Mouse (Mus musculus) liver, embryonic 14.5 days (tissue): ENCODE results near the gene Med1. TPM values are rescaled to one million over a fixed set of nuclear protein-coding genes. Genes with fewer than 3 reads are reported as not detected.
"Not testable (repeated sequence)": the region's sequence is repeated elsewhere in the genome, so short reads cannot be mapped to it uniquely, and the experiment has no call there.

ENCODE experiments used
- ATAC-seq: fragments of 200-750 bp; cut with Nextera tagmentation; 2 replicates; pipeline ENCODE4 v1.8.0; 2017; ENCODE audit warnings: moderate number of reproducible peaks, mild to moderate bottlenecking, moderate library complexity; ENCODE audit not compliant: insufficient read depth
- DNase-seq, 3 experiments: peaks; one replicate each; pipeline ENCODE4 v3.0.0-alpha.2; 2012 to 2013; ENCODE audit warnings: low read depth in 3 of 3, low spot score in 3 of 3
- H3K27ac ChIP-seq: fragments of 300-500 bp; sonication (generic); 2 replicates; pipeline ENCODE4 v1.5.1; 2014; ENCODE audit warnings: moderate library complexity, mild to moderate bottlenecking, control low read depth, inconsistent platforms
- H3K27me3 ChIP-seq: fragments of 300-500 bp; sonication (generic); 2 replicates; pipeline ENCODE4 v1.6.1; 2014; ENCODE audit warnings: mild to moderate bottlenecking, low read length, moderate library complexity; ENCODE audit not compliant: control insufficient read depth, insufficient read depth
- H3K36me3 ChIP-seq: fragments of 300-500 bp; sonication (generic); replicated peaks from 2 replicates; pipeline ENCODE4 v1.6.1; 2014; ENCODE audit warnings: low read depth; ENCODE audit not compliant: control insufficient read depth, insufficient read depth
- H3K4me1 ChIP-seq, 2 experiments: fragments of 200-500 bp in 1 of 2; fragments of 300-500 bp in 1 of 2; sonication (generic) in 1 of 2; replicated peaks; 2 replicates each; pipeline ENCODE4 v1.6.1; 2012 to 2014; ENCODE audit warnings: antibody characterized with exemption in 1 of 2, inconsistent platforms in 1 of 2, low read length in 1 of 2; ENCODE audit not compliant: control insufficient read depth in 2 of 2, insufficient read depth in 2 of 2
- H3K4me2 ChIP-seq: fragments of 300-500 bp; sonication (generic); 2 replicates; pipeline ENCODE4 v1.6.1; 2014; ENCODE audit warnings: low read depth, mild to moderate bottlenecking, control low read depth, moderate library complexity
- H3K4me3 ChIP-seq, 2 experiments: fragments of 200-500 bp in 1 of 2; fragments of 300-500 bp in 1 of 2; sonication (generic) in 1 of 2; 2 replicates each; pipeline ENCODE4 v1.5.1; 2012 to 2014; ENCODE audit warnings: low read depth in 2 of 2, low read length in 2 of 2, mild to moderate bottlenecking in 2 of 2, control low read depth in 1 of 2, inconsistent platforms in 1 of 2, moderate library complexity in 1 of 2; ENCODE audit not compliant: insufficient read depth in 1 of 2
- H3K9ac ChIP-seq: fragments of 300-500 bp; sonication (generic); replicated peaks from 2 replicates; pipeline ENCODE4 v1.6.1; 2014; ENCODE audit warnings: mild to moderate bottlenecking, control low read depth, moderate library complexity
- H3K9me3 ChIP-seq: fragments of 300-500 bp; sonication (generic); 2 replicates; pipeline ENCODE4 v1.6.1; 2016; ENCODE audit warnings: low read length, mixed read lengths; ENCODE audit not compliant: control insufficient read depth
- CTCF ChIP-seq: IDR thresholded peaks from 2 replicates; pipeline ENCODE4 v1.5.1; 2016; ENCODE audit warnings: antibody characterized with exemption, low read depth, control low read depth
- EP300 ChIP-seq: IDR thresholded peaks from 2 replicates; pipeline ENCODE4 v1.6.1; 2016; ENCODE audit warnings: antibody characterized with exemption, low read depth
- WGBS: fragments of 180-500 bp; shearing (Covaris S2); extraction: QIAGEN DNeasy Blood & Tissue Kit; methylation state at CpG from one replicate; pipeline ENCODE4 v1.1.7; 2014; ENCODE audit not compliant: insufficient replicate concordance; 5-methylcytosine and 5-hydroxymethylcytosine counted together
- polyA plus RNA-seq, 2 experiments: library from polyadenylated mRNA; depleted of rRNA in 1 of 2; stranded (reverse) in 1 of 2; unstranded in 1 of 2; fragments of >200 nt; fragmentation: Nextera tagmentation in 1 of 2; extraction: Ambion mirVana in 1 of 2; gene quantifications; 2 replicates each; pipeline versions ENCODE4 v1.2.1 to v1.2.3; 2012 to 2014

Gene Med1
- polyA plus RNA-seq, 2 experiments, result 8.7 to 19.7 TPM

- under 1% methylated on average over 59 of the region's 63 CpGs for WGBS
- peak; percentile 96 to 97 (median 97) for DNase-seq
- TF ChIP-seq EP300, result peak; percentile 98
- TF ChIP-seq CTCF, result no peak
- Histone ChIP-seq H3K36me3 (peaks cover under 1% of the 10 kb centered on the region; the same call in 1 of the 2 replicates), H3K4me3 (peak within 1 kb of the TSS; percentile 79 to 88), H3K9ac (peak within 1 kb of the TSS; percentile 97), H3K27ac (peak within 1 kb of the TSS; percentile 90), H3K27me3 (no peaks in the 10 kb centered on the region), H3K9me3 (no peaks in the 10 kb centered on the region), H3K4me1 (peaks cover 3 to 7% of the 10 kb centered on the region in 2 experiments), H3K4me2 (peak within 1 kb of the TSS; percentile 71)
- peak; percentile 88 for ATAC-seq
Measured at GRCm38 (mm10) chr11:98202641-98203350, 9.7 kb upstream of the Med1 start, which contains the start of gene Cdk12. Cdk12 (plus strand) TSS chr11:98203059.

GRCm38 (mm10) chr11:98201791-98202640, 8.9 kb upstream of the Med1 start:
- H3K27me3 ChIP-seq, result no peaks in the 10 kb centered on the region
- H3K4me3 ChIP-seq, result peak overlapping the region; percentile 79 to 88
- no peak for DNase-seq
- WGBS, result 1% methylated on average over 27 of the region's 27 CpGs
- peak overlapping the region; percentile 90 for H3K27ac ChIP-seq
- peak overlapping the region; percentile 71 for H3K4me2 ChIP-seq
- TF ChIP-seq CTCF (no peak), EP300 (no peak)
- H3K36me3 ChIP-seq, result no peaks in the 10 kb centered on the region
- no peaks in the 10 kb centered on the region for H3K9me3 ChIP-seq
- H3K9ac ChIP-seq, result peak overlapping the region; percentile 97
- peaks cover 3 to 7% of the 10 kb centered on the region in 2 experiments for H3K4me1 ChIP-seq
- ATAC-seq, result peak; percentile 20; the same call in 1 of the 2 replicates

- Histone ChIP-seq H3K27ac (no peak overlapping the region), H3K4me2 (no peak overlapping the region), H3K9ac (no peak overlapping the region), H3K4me1 (peaks cover 9 to 12% of the 10 kb centered on the region in 2 experiments), H3K9me3 (no peaks in the 10 kb centered on the region), H3K27me3 (no peaks in the 10 kb centered on the region), H3K36me3 (peaks cover 13% of the 10 kb centered on the region), H3K4me3 (no peak overlapping the region)
- DNase-seq (no peak), ATAC-seq (no peak)
- WGBS, result 78% methylated on average over 5 of the region's 5 CpGs
- TF ChIP-seq EP300, result no peak
- no peak for TF ChIP-seq CTCF
Measured at GRCm38 (mm10) chr11:98190820-98191219, 2.3 kb downstream of the Med1 start.

GRCm38 (mm10) chr11:98187640-98188395, 5.3 kb downstream of the Med1 start:
- H3K27me3 ChIP-seq, result no peaks in the 10 kb centered on the region
- no peak for DNase-seq
- H3K27ac ChIP-seq, result no peak overlapping the region
- no peaks in the 10 kb centered on the region for H3K9me3 ChIP-seq
- no peak overlapping the region for H3K4me3 ChIP-seq
- H3K4me2 ChIP-seq, result no peak overlapping the region
- ATAC-seq, result no peak
- peaks cover 5 to 6% of the 10 kb centered on the region in 2 experiments; a peak in 3 of 4 replicates for H3K4me1 ChIP-seq
- 84% methylated on average over 9 of the region's 9 CpGs for WGBS
- no peak for TF ChIP-seq CTCF
- no peak for TF ChIP-seq EP300
- no peak overlapping the region for H3K9ac ChIP-seq
- peaks cover 30% of the 10 kb centered on the region for H3K36me3 ChIP-seq

- peak; percentile 75; the same call in 1 of the 2 replicates for ATAC-seq
- H3K27ac ChIP-seq, H3K4me3 ChIP-seq, H3K4me1 ChIP-seq, H3K9me3 ChIP-seq, H3K27me3 ChIP-seq, H3K4me2 ChIP-seq, H3K9ac ChIP-seq, DNase-seq: not testable (repeated sequence)
- 65% methylated on average over 3 of the region's 3 CpGs for WGBS
- H3K36me3 ChIP-seq, result peaks cover 40% of the 10 kb centered on the region
Measured at GRCm38 (mm10) chr11:98182149-98182548, 10.9 kb downstream of the Med1 start.
